Mouse (Mus musculus) small intestine, adult 2 months (tissue): ENCODE results near the gene Gtf2e1. TPM values are rescaled to one million over a fixed set of nuclear protein-coding genes. Genes with fewer than 3 reads are reported as not detected.

ENCODE experiments used
- H3K27ac ChIP-seq: fragments of 200-500 bp; 2 replicates; pipeline ENCODE4 v1.5.1; 2012; ENCODE audit warnings: low read depth, low read length, control low read depth, inconsistent platforms; ENCODE audit not compliant: insufficient read depth
- H3K27me3 ChIP-seq: fragments of 200-500 bp; 2 replicates; pipeline ENCODE4 v1.6.1; 2012; ENCODE audit warnings: mild to moderate bottlenecking, moderate library complexity, low read length, inconsistent platforms; ENCODE audit not compliant: control insufficient read depth, insufficient read depth
- H3K36me3 ChIP-seq: fragments of 200-500 bp; 2 replicates; pipeline ENCODE4 v1.6.1; 2012; ENCODE audit warnings: mild to moderate bottlenecking, low read length, control low read depth, inconsistent platforms; ENCODE audit not compliant: control insufficient read depth, insufficient read depth
- H3K4me1 ChIP-seq: fragments of 200-500 bp; 2 replicates; pipeline ENCODE4 v1.6.1; 2012; ENCODE audit warnings: low read length, inconsistent platforms, mixed read lengths; ENCODE audit not compliant: control insufficient read depth, insufficient read depth, insufficient read length
- H3K4me3 ChIP-seq: fragments of 200-500 bp; 2 replicates; pipeline ENCODE4 v1.5.1; 2012; ENCODE audit warnings: low read depth, mild to moderate bottlenecking, control low read depth, inconsistent platforms, low read length, moderate library complexity
- CTCF ChIP-seq: fragments of 200-500 bp; IDR thresholded peaks from 2 replicates; pipeline ENCODE4 v1.5.1; 2012; ENCODE audit warnings: low read depth, mild to moderate bottlenecking, control low read depth, inconsistent platforms, low read length, moderate library complexity, mixed read lengths; ENCODE audit not compliant: insufficient replicate concordance, insufficient read length; ENCODE audit errors: extremely low read depth
- POLR2A ChIP-seq: fragments of 200-500 bp; IDR thresholded peaks from 2 replicates; pipeline ENCODE4 v1.6.1; 2012; ENCODE audit warnings: low read depth, mild to moderate bottlenecking, control low read depth, inconsistent platforms, low read length, moderate library complexity
- WGBS: fragments of 180-500 bp; shearing (Covaris S2); methylation state at CpG from one replicate; pipeline ENCODE4 v1.1.7; 2018; 5-methylcytosine and 5-hydroxymethylcytosine counted together
- polyA plus RNA-seq: library from polyadenylated mRNA; depleted of rRNA; stranded (reverse); fragments of >200 nt; gene quantifications from 2 replicates; pipeline ENCODE4 v1.2.3, GENCODE M21; 2012; rRNA removed

The Gtf2e1 gene
- polyA plus RNA-seq, 1 experiment = 1.6 TPM

DNA sequence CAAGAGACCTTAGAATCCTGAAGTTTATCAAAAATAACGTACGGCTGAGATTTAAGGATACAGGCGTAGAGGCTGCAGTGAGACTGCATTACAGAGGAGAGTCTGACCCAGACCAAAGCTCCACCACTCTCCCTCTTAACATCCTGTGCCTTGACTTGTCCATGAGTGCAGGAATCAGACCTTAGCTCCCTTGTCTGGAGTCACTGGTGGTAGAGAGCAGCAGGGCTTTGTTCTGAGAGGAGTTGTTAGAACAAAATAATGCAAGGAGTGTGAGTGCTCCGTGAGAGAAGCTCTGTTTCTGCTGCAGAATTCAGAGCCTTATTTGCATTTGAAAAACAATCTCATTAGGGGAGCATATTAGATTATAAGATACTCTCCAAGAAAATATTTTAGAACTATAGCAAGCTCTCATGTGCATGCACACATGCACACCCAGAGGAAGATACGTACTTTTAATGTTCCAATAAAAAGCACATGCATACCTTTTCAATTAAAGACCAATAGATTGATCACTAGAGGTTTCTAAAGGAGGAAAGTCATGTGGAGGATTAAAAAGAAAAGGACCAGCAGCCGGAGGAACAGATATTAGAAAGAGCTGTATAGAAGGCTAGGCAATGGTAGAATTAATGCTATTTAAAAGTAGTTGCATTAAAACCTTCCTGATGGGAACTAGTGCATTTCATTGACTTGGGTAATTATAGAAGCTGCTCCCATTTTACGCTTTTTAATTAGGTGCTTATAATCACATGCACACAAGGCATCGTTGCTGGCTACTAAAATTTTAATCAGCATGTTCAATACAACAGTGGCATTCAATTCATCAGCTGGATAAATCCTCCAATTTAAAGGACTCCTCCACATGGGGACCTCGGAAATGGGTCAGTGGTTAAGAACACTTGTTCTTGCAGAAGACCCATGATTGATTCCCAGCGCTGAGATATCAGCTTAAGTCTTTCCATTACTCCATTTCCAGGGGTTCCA lies 61.0 kb downstream of the Gtf2e1 start:
- TF ChIP-seq POLR2A (no peak), CTCF (no peak)
- H3K4me3 ChIP-seq = no peak overlapping the region
- H3K36me3 ChIP-seq = no peaks in the 10 kb centered on the region
- no peaks in the 10 kb centered on the region for H3K27me3 ChIP-seq
- H3K27ac ChIP-seq = no peak overlapping the region
- WGBS = 86% methylated on average over 10 of the region's 10 CpGs
- no peaks in the 10 kb centered on the region for H3K4me1 ChIP-seq

DNA sequence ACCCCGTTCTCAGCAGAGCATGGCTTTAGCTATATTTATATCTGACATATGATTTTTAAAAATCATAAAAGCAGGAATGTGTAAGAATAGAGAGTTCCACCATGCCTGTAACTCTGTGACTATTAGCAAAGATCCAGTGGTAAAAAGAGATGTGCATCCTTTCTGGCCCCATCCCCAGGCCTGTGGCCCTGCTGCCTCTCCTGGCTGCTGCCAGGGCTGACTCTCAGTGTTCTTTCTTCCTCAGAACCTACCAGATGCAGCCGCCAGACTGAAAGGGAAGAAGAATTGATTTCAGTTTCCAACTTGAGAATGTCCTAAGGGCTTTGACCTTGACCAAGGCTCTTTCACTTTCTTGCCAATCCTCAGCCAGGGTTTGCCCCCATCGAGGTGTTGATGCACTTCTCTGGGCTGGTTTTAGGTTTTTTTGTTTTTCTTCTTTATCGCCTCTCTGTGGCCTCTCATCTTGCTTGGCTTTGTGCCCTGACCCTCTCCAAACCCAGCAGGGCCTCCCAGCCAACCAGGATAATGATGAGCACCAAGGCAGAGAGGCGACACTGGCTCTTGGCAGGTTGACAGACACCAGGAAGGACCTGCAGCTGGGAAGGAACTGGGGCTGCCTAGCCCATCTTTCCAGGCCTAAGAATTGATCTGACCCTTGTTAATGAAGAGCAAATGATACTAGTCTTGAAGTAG lies 66.8 kb downstream of the Gtf2e1 start:
- no peak for TF ChIP-seq CTCF
- TF ChIP-seq POLR2A = no peak
- 46% methylated on average over 5 of the region's 5 CpGs for WGBS

DNA sequence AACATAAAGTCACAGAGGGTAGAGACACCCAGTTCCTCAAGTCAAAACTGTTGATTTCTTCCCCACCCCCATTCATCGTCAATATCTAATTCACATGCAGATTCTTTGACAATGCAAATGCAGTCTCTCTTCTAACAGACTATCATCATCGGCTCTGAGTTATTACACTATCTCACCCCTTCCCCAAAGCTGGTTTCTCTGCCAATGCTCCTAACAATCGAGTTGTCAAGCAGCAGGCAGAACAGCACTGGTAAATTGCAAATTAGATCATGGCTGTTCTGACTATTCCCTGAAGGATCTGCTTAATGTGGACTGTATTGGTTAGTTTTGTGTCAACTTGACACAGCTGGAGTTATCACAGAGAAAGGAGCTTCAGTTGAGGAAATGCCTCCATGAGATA lies 70.0 kb downstream of the Gtf2e1 start:
- WGBS = 80% methylated on average over 3 of the region's 3 CpGs
- Histone ChIP-seq H3K36me3 (no peaks in the 10 kb centered on the region), H3K4me3 (no peak overlapping the region), H3K4me1 (no peaks in the 10 kb centered on the region), H3K27me3 (no peaks in the 10 kb centered on the region), H3K27ac (no peak overlapping the region)
- TF ChIP-seq POLR2A = no peak
- TF ChIP-seq CTCF = no peak

More for the DNA sequence above, 66.8 kb downstream of the Gtf2e1 start:
- Histone ChIP-seq H3K4me1 (no peaks in the 10 kb centered on the region), H3K27ac (no peak overlapping the region), H3K27me3 (no peaks in the 10 kb centered on the region), H3K36me3 (no peaks in the 10 kb centered on the region), H3K4me3 (no peak overlapping the region)

DNA sequence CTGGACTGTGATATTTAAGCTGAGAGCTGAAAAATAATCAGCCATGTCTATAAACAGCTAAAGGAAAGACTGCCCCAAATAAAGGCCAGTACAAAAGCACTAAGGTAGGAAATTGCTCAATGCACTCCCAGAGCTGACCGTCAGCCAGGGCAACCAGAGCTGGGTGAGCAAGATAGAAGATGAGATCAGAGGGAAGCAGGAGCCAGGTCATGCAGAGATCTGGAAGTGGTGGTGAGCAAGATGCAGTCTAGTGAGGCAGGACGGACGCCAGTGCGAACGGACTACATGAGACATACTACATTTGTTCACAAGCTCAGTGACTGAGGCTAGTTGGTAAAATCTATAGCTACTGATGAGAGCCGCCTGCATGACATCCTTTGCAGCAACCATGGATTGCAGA lies 75.6 kb downstream of the Gtf2e1 start:
- no peaks in the 10 kb centered on the region for H3K4me1 ChIP-seq
- no peak overlapping the region for H3K4me3 ChIP-seq
- H3K27ac ChIP-seq = no peak overlapping the region
- H3K27me3 ChIP-seq = no peaks in the 10 kb centered on the region
- 88% methylated on average over 6 of the region's 6 CpGs for WGBS
- no peaks in the 10 kb centered on the region for H3K36me3 ChIP-seq
- TF ChIP-seq CTCF (no peak), POLR2A (no peak)

DNA sequence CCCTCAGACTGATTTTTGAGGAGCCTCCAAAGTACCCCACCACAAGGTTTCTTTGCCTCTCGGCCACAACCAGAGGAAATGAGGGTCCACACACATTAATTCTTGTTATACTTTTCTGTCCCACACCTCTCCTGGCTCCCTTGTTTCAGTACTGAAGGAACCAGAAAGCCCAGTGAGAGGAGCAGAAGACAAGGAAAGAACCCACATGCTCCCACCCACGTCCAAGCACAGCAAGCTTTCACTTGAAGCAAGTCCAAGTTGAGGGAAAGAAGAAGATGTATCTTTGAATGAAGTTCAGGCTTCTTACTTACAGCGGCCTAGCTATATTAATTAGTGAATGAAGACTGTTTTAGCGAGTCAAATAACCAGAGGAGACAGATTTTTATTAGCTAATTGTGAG lies 76.7 kb downstream of the Gtf2e1 start:
- WGBS = 77% methylated on average over 4 of the region's 4 CpGs
- H3K4me3 ChIP-seq = no peak overlapping the region

DNA sequence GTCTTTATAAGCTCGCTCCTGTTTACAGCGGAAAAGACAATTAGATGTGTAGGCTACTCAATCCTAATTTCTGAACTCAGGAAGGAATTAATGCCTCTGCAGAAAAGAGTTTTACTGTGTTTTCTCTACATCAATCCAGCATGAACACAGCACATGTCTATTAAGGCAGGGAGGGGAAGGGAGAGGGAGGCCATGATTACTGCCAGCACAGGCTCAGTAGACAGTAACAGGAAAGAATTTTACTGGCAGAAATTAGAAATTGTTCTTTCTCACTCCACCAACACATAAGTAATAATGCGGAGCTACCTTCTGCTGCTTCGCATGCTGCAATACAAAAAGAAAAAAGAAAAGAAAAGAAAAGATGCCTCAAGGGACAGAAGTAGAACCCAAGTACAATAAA lies 78.0 kb downstream of the Gtf2e1 start:
- 96% methylated on average over 4 of the region's 4 CpGs for WGBS
- H3K4me3 ChIP-seq = no peak overlapping the region
- no peak overlapping the region for H3K27ac ChIP-seq
- TF ChIP-seq POLR2A = no peak
- TF ChIP-seq CTCF = no peak
- no peaks in the 10 kb centered on the region for H3K36me3 ChIP-seq
- H3K27me3 ChIP-seq = no peaks in the 10 kb centered on the region
- no peaks in the 10 kb centered on the region for H3K4me1 ChIP-seq

More for the DNA sequence above, 76.7 kb downstream of the Gtf2e1 start:
- no peaks in the 10 kb centered on the region for H3K4me1 ChIP-seq
- no peaks in the 10 kb centered on the region for H3K27me3 ChIP-seq
- H3K27ac ChIP-seq = no peak overlapping the region
- H3K36me3 ChIP-seq = no peaks in the 10 kb centered on the region
- TF ChIP-seq CTCF (no peak), POLR2A (no peak)

Other genes with a start within 250 kb of the Gtf2e1 start
- gene Stxbp5l, start 154.8 kb downstream of the Gtf2e1 start, polyA plus RNA-seq = not detected in 2 replicates
- 0.55 and 1.2 TPM in 2 replicates for gene Rabl3, start 96 bp upstream of the Gtf2e1 start, polyA plus RNA-seq
- 0.08 TPM in 1 of 2 replicates, not detected in the other for gene Hgd, start 40.4 kb upstream of the Gtf2e1 start, polyA plus RNA-seq
- gene Ndufb4, start 114.7 kb upstream of the Gtf2e1 start, polyA plus RNA-seq = 83.2 and 109 TPM in 2 replicates
- 4.7 and 5.4 TPM in 2 replicates for gene Fstl1, start 237.1 kb upstream of the Gtf2e1 start, polyA plus RNA-seq